Mouse (Mus musculus): ENCODE results near the gene Lgi1. TPM values are rescaled to one million over a fixed set of nuclear protein-coding genes. Genes with fewer than 3 reads are reported as not detected.

The Lgi1 gene
- total and polyA plus RNA-seq, 3 experiments = 0.08 to 0.38 TPM; not detected in 1

DNA sequence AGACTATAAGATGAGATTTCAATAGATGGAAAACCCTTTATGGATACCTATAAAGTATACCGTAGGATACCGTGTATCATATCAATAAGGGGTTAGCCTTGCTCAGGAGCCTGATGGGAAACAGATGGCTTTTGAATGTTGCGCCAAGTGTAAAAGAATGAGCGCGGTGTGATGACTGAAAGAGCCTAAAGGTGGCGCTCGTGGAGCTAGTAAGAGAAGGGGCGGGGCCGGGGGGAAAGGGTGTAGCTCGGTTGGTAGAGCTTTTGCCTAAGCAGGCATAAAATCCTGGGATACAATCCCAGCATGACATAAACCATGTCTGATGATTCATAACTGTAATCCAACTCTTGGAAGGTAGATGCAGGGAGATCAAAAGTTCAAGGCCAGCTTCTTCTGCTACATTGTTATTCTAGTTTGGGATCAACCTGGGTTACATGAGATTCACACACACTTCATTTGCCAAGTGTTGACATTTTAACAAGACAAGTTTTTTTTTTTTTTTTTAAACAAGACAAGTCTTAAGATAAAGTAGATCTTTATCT lies 90.6 kb downstream of the Lgi1 start:
- Histone ChIP-seq H3K27me3 (ENCODE audit: insufficient read depth, low read length) (peaks cover 5% of the 10 kb centered on the region), H3K9me3 (replicated peaks) (no peaks in the 10 kb centered on the region), H3K36me3 (replicated peaks) (no peaks in the 10 kb centered on the region), H3K4me1 (ENCODE audit: insufficient read depth, low read depth, low read length) (peaks cover 32% of the 10 kb centered on the region), H3K4me3 (ENCODE audit: low read depth, low read length) (no peak overlapping the region)
- ATAC-seq (ENCODE audit: extremely low read depth, insufficient number of reproducible peaks, low FRiP score, poor library complexity, severe bottlenecking) = no peak
- TF ChIP-seq TAL1 (conservative IDR thresholded peaks at IDR 0.05; ENCODE audit: low read depth, low read length) = no peak
- TF ChIP-seq POLR2AphosphoS5 (IDR thresholded peaks at IDR 0.05; ENCODE audit: insufficient replicate concordance, low read depth, low read length) = no peak
- no peak for TF ChIP-seq CTCF (IDR thresholded peaks at IDR 0.05; ENCODE audit: low read depth, low read length)
- TF ChIP-seq GATA1 (IDR thresholded peaks at IDR 0.05; ENCODE audit: borderline replicate concordance, low read length) = no peak
- TF ChIP-seq GATA2 (IDR thresholded peaks at IDR 0.05; ENCODE audit: borderline replicate concordance, low read depth, low read length) = no peak
- DNase-seq (ENCODE audit: low spot score) = no peak

DNA sequence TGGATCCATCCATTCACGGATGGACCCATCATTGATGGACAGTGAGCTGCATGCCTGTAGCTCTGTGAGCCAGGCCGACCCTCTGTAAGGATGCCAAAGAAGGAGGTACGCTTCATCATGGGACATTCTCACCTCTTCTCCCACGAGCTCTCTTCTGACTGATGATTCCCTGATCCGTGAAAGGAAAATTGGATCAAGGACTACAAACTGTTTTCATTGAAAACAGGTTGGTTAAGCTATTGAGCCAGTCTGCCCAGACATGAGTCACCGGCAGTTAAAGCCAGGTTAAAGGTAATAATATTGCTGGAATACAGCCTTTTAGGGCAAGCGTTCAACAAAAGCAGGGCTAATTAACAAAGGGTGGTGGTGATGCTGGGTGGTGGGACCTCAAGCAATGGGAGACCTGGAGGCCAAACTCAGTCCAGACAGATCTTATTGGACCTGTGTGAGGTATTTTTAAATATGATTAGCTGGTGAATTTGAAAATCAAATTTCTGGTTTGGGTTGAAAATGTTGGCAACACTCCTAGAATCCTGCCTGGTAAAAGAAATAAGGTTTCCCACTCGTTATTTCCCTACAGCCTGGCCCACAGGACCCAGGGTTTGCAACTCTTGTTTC lies 92.0 kb downstream of the Lgi1 start:
- Histone ChIP-seq H3K36me3 (replicated peaks) (no peaks in the 10 kb centered on the region), H3K9me3 (replicated peaks) (0 out of 2 replicates have a peak, but pooled peaks cover 2% of the 10 kb centered on the region), H3K4me1 (ENCODE audit: insufficient read depth, low read depth, low read length) (peaks cover 37% of the 10 kb centered on the region), H3K4me3 (ENCODE audit: low read depth, low read length) (no peak overlapping the region), H3K27me3 (ENCODE audit: insufficient read depth, low read length) (no peaks in the 10 kb centered on the region; the same call in 1 of the 2 replicates)
- no peak for TF ChIP-seq TAL1 (conservative IDR thresholded peaks at IDR 0.05; ENCODE audit: low read depth, low read length)
- TF ChIP-seq GATA1 (IDR thresholded peaks at IDR 0.05; ENCODE audit: borderline replicate concordance, low read length) = no peak
- no peak for TF ChIP-seq POLR2AphosphoS5 (IDR thresholded peaks at IDR 0.05; ENCODE audit: insufficient replicate concordance, low read depth, low read length)
- TF ChIP-seq CTCF (IDR thresholded peaks at IDR 0.05; ENCODE audit: low read depth, low read length) = no peak
- no peak for TF ChIP-seq GATA2 (IDR thresholded peaks at IDR 0.05; ENCODE audit: borderline replicate concordance, low read depth, low read length)
- no peak for DNase-seq (ENCODE audit: low spot score)
- ATAC-seq (ENCODE audit: extremely low read depth, insufficient number of reproducible peaks, low FRiP score, poor library complexity, severe bottlenecking) = no peak

DNA sequence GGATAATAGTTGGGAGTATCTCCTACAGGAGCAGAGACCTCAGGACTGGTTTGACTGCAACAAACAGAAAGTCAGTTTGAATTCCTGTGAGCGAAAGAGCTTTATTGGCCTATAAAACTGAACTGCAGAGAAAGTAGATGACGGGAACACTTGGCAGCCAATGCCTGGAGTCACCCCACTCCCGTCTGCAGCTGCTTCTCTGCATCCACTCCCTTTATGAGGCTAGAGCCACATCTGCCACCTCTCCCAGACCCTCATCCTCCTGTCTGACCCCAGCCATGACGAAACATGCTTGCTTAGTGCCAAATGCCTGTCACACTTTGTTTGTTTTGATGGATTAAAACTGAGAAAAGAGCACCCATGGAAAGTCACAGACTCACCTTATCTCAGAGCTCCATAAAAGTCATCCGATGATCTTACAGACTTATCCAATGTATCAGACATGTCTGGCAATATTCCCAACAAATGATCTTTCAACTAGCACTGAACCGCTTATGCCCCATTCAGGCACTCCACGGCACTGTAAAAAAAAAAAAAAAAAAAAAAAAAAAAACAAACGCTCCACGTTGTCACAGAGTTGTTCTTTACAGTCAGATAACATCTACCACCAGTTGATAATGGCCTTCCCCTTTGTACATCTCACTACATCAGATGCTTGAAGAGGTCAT lies 93.8 kb downstream of the Lgi1 start:
- 0 out of 2 replicates have a peak, but pooled peaks cover 2% of the 10 kb centered on the region for H3K9me3 ChIP-seq (replicated peaks)
- H3K4me3 ChIP-seq (ENCODE audit: low read depth, low read length) = peak overlapping the region; percentile 45; the same call in 1 of the 2 replicates
- DNase-seq (ENCODE audit: low spot score) = peak; percentile 20
- peaks cover 40% of the 10 kb centered on the region for H3K4me1 ChIP-seq (ENCODE audit: insufficient read depth, low read depth, low read length)
- H3K36me3 ChIP-seq (replicated peaks) = no peaks in the 10 kb centered on the region
- no peak for TF ChIP-seq POLR2AphosphoS5 (IDR thresholded peaks at IDR 0.05; ENCODE audit: insufficient replicate concordance, low read depth, low read length)
- no peaks in the 10 kb centered on the region for H3K27me3 ChIP-seq (ENCODE audit: insufficient read depth, low read length)
- ATAC-seq (ENCODE audit: extremely low read depth, insufficient number of reproducible peaks, low FRiP score, poor library complexity, severe bottlenecking) = peak; percentile 15; the same call in 1 of the 2 replicates

DNA sequence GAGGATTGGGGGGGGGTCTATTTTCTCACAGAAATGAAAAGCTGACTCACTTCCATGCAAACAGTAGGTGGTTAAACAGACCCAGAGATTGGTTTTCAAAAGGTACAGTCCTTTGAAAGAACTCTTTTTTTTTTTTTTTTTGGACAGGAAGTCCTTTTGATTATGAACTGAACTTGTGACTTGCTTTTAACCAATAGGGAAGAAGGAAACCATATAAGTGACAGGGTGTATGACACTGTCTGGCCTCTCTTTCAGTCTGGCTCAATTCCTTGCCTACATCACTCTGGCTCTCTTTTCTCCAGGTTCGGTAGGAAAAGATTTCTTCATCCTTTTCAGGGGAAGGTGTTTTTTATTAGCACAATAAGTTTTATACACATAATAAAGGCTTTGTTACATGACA lies 95.0 kb downstream of the Lgi1 start:
- TF ChIP-seq POLR2AphosphoS5 (IDR thresholded peaks at IDR 0.05; ENCODE audit: insufficient replicate concordance, low read depth, low read length) (no peak), GATA2 (IDR thresholded peaks at IDR 0.05; ENCODE audit: borderline replicate concordance, low read depth, low read length) (no peak), TAL1 (conservative IDR thresholded peaks at IDR 0.05; ENCODE audit: low read depth, low read length) (no peak), CTCF (IDR thresholded peaks at IDR 0.05; ENCODE audit: low read depth, low read length) (no peak), GATA1 (IDR thresholded peaks at IDR 0.05; ENCODE audit: borderline replicate concordance, low read length) (no peak)
- Histone ChIP-seq H3K27me3 (ENCODE audit: insufficient read depth, low read length) (no peaks in the 10 kb centered on the region), H3K4me1 (ENCODE audit: insufficient read depth, low read depth, low read length) (peaks cover 48% of the 10 kb centered on the region), H3K36me3 (replicated peaks) (no peaks in the 10 kb centered on the region), H3K4me3 (ENCODE audit: low read depth, low read length) (no peak overlapping the region), H3K9me3 (replicated peaks) (0 out of 2 replicates have a peak, but pooled peaks cover 2% of the 10 kb centered on the region)
- DNase-seq (ENCODE audit: low spot score) (no peak), ATAC-seq (ENCODE audit: extremely low read depth, insufficient number of reproducible peaks, low FRiP score, poor library complexity, severe bottlenecking) (no peak)

Other genes starting within 250 kb of the Lgi1 start
- gene Myof, start 221.0 kb upstream of the Lgi1 start, total RNA-seq (2014; fragmentation: Nextera tagmentation) = not detected in 2 replicates
- 0.23 and 0.55 TPM in 2 replicates for gene Myof, start 221.0 kb upstream of the Lgi1 start, total RNA-seq (2017)
- gene Myof, start 221.0 kb upstream of the Lgi1 start, polyA plus RNA-seq (2012) = not detected in 2 replicates
- 52.4 and 78.9 TPM in 2 replicates for gene Cep55, start 209.5 kb upstream of the Lgi1 start, total RNA-seq (2014; fragmentation: Nextera tagmentation)
- 56.6 and 60.2 TPM in 2 replicates for gene Cep55, start 209.5 kb upstream of the Lgi1 start, total RNA-seq (2017)
- gene Cep55, start 209.5 kb upstream of the Lgi1 start, polyA plus RNA-seq (2012) = 2.5 and 3.7 TPM in 2 replicates
- gene Ffar4, start 167.5 kb upstream of the Lgi1 start, total RNA-seq (2014; fragmentation: Nextera tagmentation) = not detected in 2 replicates
- gene Ffar4, start 167.5 kb upstream of the Lgi1 start, total RNA-seq (2017) = not detected in 2 replicates
- gene Ffar4, start 167.5 kb upstream of the Lgi1 start, polyA plus RNA-seq (2012) = not detected in 2 replicates
- gene Rbp4, start 139.3 kb upstream of the Lgi1 start, total RNA-seq (2014; fragmentation: Nextera tagmentation) = not detected in 2 replicates
- gene Rbp4, start 139.3 kb upstream of the Lgi1 start, total RNA-seq (2017) = not detected in 2 replicates
- gene Rbp4, start 139.3 kb upstream of the Lgi1 start, polyA plus RNA-seq (2012) = not detected in 2 replicates
- not detected in 2 replicates for gene Pde6c, start 131.8 kb upstream of the Lgi1 start, total RNA-seq (2014; fragmentation: Nextera tagmentation)
- not detected in 2 replicates for gene Pde6c, start 131.8 kb upstream of the Lgi1 start, total RNA-seq (2017)
- gene Pde6c, start 131.8 kb upstream of the Lgi1 start, polyA plus RNA-seq (2012) = not detected in 2 replicates
- 18.1 and 18.4 TPM in 2 replicates for gene Fra10ac1, start 40.4 kb upstream of the Lgi1 start, total RNA-seq (2014; fragmentation: Nextera tagmentation)
- gene Fra10ac1, start 40.4 kb upstream of the Lgi1 start, total RNA-seq (2017) = 23.2 and 23.9 TPM in 2 replicates
- gene Fra10ac1, start 40.4 kb upstream of the Lgi1 start, polyA plus RNA-seq (2012) = 15.9 and 17.5 TPM in 2 replicates
- 58.4 and 62.2 TPM in 2 replicates for gene Slc35g1, start 131.4 kb downstream of the Lgi1 start, total RNA-seq (2014; fragmentation: Nextera tagmentation)
- gene Slc35g1, start 131.4 kb downstream of the Lgi1 start, total RNA-seq (2017) = 42.2 and 44.4 TPM in 2 replicates
- gene Slc35g1, start 131.4 kb downstream of the Lgi1 start, polyA plus RNA-seq (2012) = 11.3 and 11.5 TPM in 2 replicates
- not detected in 2 replicates for gene Plce1, start 216.6 kb downstream of the Lgi1 start, total RNA-seq (2014; fragmentation: Nextera tagmentation)
- gene Plce1, start 216.6 kb downstream of the Lgi1 start, total RNA-seq (2017) = 0.16 and 0.17 TPM in 2 replicates
- not detected in 2 replicates for gene Plce1, start 216.6 kb downstream of the Lgi1 start, polyA plus RNA-seq (2012)

Data from G1E (cell line).